Mouse (Mus musculus) MN1 (cell line): Measurements from ENCODE around the gene Edem3.

Source experiments
- DNase-seq: peaks from one replicate; pipeline ENCODE4 v3.0.0-alpha.2; 2016; ENCODE audit warnings: low spot score

The Edem3 gene

GRCm38 (mm10) chr1:151863135-151863796 lies 108.1 kb downstream of the Edem3 start:
- DNase-seq: no peak

DNA sequence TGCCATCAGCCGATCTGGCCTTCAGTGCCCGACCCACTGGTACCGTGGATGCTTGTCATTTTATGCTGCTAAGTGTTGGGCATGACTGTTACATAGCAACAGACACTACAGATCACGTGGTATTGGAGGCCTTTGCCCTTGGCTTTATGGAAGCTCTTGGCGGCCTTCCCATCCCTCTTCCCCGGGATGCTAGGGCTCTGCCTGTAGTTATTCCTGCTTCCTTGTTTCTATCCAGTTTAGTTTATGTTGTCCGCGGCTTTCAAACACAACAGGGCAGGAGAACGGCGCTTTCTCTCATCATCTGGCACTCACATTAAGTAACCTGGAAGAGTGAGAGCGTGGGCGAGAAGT lies 108.6 kb downstream of the Edem3 start:
- no peak for DNase-seq

- DNase-seq: no peak
Observed at GRCm38 (mm10) chr1:151864326-151864725, 109.2 kb downstream of the Edem3 start.
